Mouse (Mus musculus) CH12.LX (cell line): ENCODE results near the gene Cyp11a1.

Source experiments
- BHLHE40 ChIP-seq: IDR thresholded peaks from 2 replicates; pipeline ENCODE4 v1.6.1; 2011; ENCODE audit warnings: mild to moderate bottlenecking, low read depth, low read length, improper control_type of control experiment
- CTCF ChIP-seq, 2 experiments: IDR thresholded peaks in 1 of 2; conservative IDR thresholded peaks in 1 of 2; 2 replicates each; pipeline ENCODE4 v1.5.1; 2011 to 2012; ENCODE audit warnings: low read depth in 2 of 2, low read length in 2 of 2, improper control_type of control experiment in 1 of 2, inconsistent platforms in 1 of 2, mild to moderate bottlenecking in 1 of 2, moderate library complexity in 1 of 2
- E2F4 ChIP-seq: IDR thresholded peaks from 2 replicates; pipeline ENCODE4 v1.6.1; 2011; ENCODE audit warnings: low read depth, low read length, improper control_type of control experiment; ENCODE audit not compliant: insufficient replicate concordance
- ELF1 ChIP-seq: IDR thresholded peaks from 2 replicates; pipeline ENCODE4 v1.6.1; 2014; ENCODE audit warnings: low read depth, mild to moderate bottlenecking, inconsistent platforms, low read length, improper control_type of control experiment
- EP300 ChIP-seq: IDR thresholded peaks from 2 replicates; pipeline ENCODE4 v1.6.1; 2011; ENCODE audit warnings: low read length, improper control_type of control experiment
- HCFC1 ChIP-seq: IDR thresholded peaks from 2 replicates; pipeline ENCODE4 v1.6.1; 2012; ENCODE audit warnings: low read depth, mild to moderate bottlenecking, inconsistent platforms, low read length, improper control_type of control experiment
- JUND ChIP-seq: conservative IDR thresholded peaks from 2 replicates; pipeline ENCODE4 v1.6.1; 2011; ENCODE audit warnings: low read depth, low read length, improper control_type of control experiment
- NELFE ChIP-seq: IDR thresholded peaks from 2 replicates; pipeline ENCODE4 v1.6.1; 2011; ENCODE audit warnings: low read depth, low read length, improper control_type of control experiment
- PAX5 ChIP-seq: IDR thresholded peaks from 2 replicates; pipeline ENCODE4 v1.6.1; 2012; ENCODE audit warnings: low read length, inconsistent platforms, mixed read lengths
- POLR2A ChIP-seq: IDR thresholded peaks from 2 replicates; pipeline ENCODE4 v1.6.1; 2011; ENCODE audit warnings: low read depth, mild to moderate bottlenecking, improper control_type of control experiment, low read length
- RAD21 ChIP-seq: IDR thresholded peaks from 2 replicates; pipeline ENCODE4 v1.6.1; 2011; ENCODE audit warnings: low read depth, mild to moderate bottlenecking, low read length, improper control_type of control experiment, moderate library complexity
- RCOR1 ChIP-seq: conservative IDR thresholded peaks from 2 replicates; pipeline ENCODE4 v1.6.1; 2012; ENCODE audit warnings: low read depth, mild to moderate bottlenecking, inconsistent platforms, low read length, improper control_type of control experiment
- USF1 ChIP-seq: IDR thresholded peaks from 2 replicates; pipeline ENCODE4 v1.6.1; 2014; ENCODE audit warnings: low read depth, mild to moderate bottlenecking, inconsistent platforms, low read length, improper control_type of control experiment

DNA sequence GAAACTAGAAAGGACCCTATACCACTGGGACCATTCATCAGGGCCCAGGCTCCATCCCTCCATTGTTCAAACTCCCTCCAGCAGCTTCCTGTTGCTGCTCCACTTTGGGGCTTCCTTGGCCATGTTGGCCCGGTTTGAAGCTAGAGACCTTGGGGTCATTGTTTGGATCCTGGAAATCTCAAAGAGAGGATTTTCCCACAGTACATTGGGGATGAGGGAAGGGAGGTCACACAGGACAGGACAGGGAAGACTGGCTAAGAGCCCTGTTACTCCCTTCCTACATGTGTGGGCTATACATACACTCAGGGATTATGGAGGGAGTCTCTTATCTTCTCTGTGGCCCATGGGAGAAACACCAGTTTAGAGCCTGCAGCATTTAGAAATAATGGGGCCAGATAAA is 47.6 kb upstream of the Cyp11a1 start:
- TF ChIP-seq ELF1 (no peak), CTCF (conservative IDR thresholded peaks at IDR 0.05 in 1 of 2, IDR thresholded peaks at IDR 0.05 in 1 of 2; ENCODE audit: low read depth in 2 of 2, low read length in 2 of 2) (no peak), PAX5 (no peak), BHLHE40 (no peak), USF1 (no peak), NELFE (no peak), E2F4 (no peak), POLR2A (peak; percentile 43; the same call in 1 of the 2 replicates), RAD21 (no peak), RCOR1 (no peak), HCFC1 (no peak), EP300 (no peak), JUND (no peak)
